Mouse (Mus musculus): ENCODE measurements at regions not wholly inside any gene's neighbourhood (a gene's known extent, or its start where the extent isn't known, plus 50 kb on each side); places are given as distances from the start of the nearest gene placed in this dataset.

- H3K27me3 ChIP-seq (replicated peaks), result no peaks in the 10 kb centered on the region
- H3K4me3 ChIP-seq (replicated peaks), result no peak overlapping the region
- no peak for ATAC-seq
- no peak overlapping the region for H3K4me2 ChIP-seq (replicated peaks)
- H3K4me1 ChIP-seq (replicated peaks), result no peaks in the 10 kb centered on the region
- no peaks in the 10 kb centered on the region for H3K9me3 ChIP-seq
- 67% methylated on average over 1 of the region's 1 CpGs for WGBS
- H3K36me3 ChIP-seq, result no peaks in the 10 kb centered on the region
- no peak overlapping the region for H3K27ac ChIP-seq
- H3K9ac ChIP-seq, result no peak overlapping the region
Observed at GRCm38 (mm10) chr6:41225382-41225781, 76.7 kb upstream of the Try4 start.

- WGBS, result 84% methylated on average over 7 of the region's 7 CpGs
- H3K27ac ChIP-seq, result no peak overlapping the region
Observed at GRCm38 (mm10) chr6:41218415-41218814, 83.7 kb upstream of the Try4 start.

DNA sequence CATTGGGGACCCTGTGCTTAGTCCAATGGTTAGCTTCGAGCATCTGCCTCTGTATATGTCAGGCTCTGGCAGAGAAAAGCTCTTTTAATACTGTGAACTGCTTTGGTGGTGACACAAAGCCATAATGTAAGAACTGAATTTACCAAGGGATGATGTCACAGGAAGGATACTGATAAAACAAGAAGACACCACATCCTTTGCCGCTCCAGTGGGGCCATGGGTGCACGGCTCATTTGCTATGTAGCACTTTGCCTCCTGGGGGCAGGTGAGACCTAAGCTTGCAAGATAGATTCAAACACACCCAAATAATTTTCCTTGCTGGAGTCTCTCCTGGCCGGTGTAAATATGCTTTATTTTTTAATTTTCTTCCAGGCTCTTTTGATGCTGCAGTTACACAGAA lies 86.2 kb upstream of the Try4 start:
- no peak overlapping the region for H3K4me2 ChIP-seq (replicated peaks)
- H3K9me3 ChIP-seq, result no peaks in the 10 kb centered on the region
- H3K36me3 ChIP-seq, result no peaks in the 10 kb centered on the region
- no peak overlapping the region for H3K9ac ChIP-seq
- no peak overlapping the region for H3K4me3 ChIP-seq (replicated peaks)
- H3K27ac ChIP-seq, result no peak overlapping the region
- H3K27me3 ChIP-seq (replicated peaks), result no peaks in the 10 kb centered on the region
- no peak for ATAC-seq
- H3K4me1 ChIP-seq (replicated peaks), result no peaks in the 10 kb centered on the region
- WGBS, result 84% methylated on average over 4 of the region's 4 CpGs

More at GRCm38 (mm10) chr6:41218415-41218814, 83.7 kb upstream of the Try4 start:
- Histone ChIP-seq H3K9me3 (no peaks in the 10 kb centered on the region), H3K4me1 (replicated peaks) (no peaks in the 10 kb centered on the region), H3K27me3 (replicated peaks) (no peaks in the 10 kb centered on the region), H3K36me3 (no peaks in the 10 kb centered on the region), H3K9ac (no peak overlapping the region), H3K4me2 (replicated peaks) (no peak overlapping the region), H3K4me3 (replicated peaks) (no peak overlapping the region)
- ATAC-seq, result no peak

DNA sequence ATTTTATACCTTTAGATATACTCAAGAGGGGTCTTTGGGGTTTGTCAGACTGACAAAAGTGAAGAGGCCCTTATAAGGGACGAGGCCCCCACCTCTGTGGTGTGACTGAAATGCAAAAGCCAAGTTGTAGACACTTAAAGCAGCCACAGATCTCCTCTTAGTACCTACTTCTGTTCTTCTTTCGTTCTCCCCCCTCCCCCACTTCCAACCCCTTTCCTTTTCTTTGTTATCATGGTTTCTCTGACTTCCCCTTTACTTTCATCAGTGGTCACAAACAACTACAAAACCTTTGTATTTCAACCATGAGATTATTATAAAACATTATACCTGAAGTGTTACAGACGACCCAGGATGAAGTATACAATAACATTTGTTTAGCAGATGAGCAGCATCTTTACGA lies 96.2 kb upstream of the Try4 start:
- Histone ChIP-seq H3K4me1 (replicated peaks) (no peaks in the 10 kb centered on the region), H3K27ac (no peak overlapping the region), H3K4me3 (replicated peaks) (no peak overlapping the region), H3K9ac (no peak overlapping the region), H3K4me2 (replicated peaks) (no peak overlapping the region), H3K36me3 (no peaks in the 10 kb centered on the region), H3K27me3 (replicated peaks) (no peaks in the 10 kb centered on the region), H3K9me3 (no peaks in the 10 kb centered on the region)
- no peak for ATAC-seq
- WGBS, result 63% methylated on average over 4 of the region's 4 CpGs

GRCm38 (mm10) chr6:41202882-41203281 lies 99.2 kb upstream of the Try4 start:
- no peak for ATAC-seq
- Histone ChIP-seq H3K9me3 (no peaks in the 10 kb centered on the region), H3K27me3 (replicated peaks) (no peaks in the 10 kb centered on the region), H3K4me2 (replicated peaks) (no peak overlapping the region), H3K9ac (no peak overlapping the region), H3K36me3 (no peaks in the 10 kb centered on the region), H3K4me1 (replicated peaks) (no peaks in the 10 kb centered on the region), H3K4me3 (replicated peaks) (no peak overlapping the region), H3K27ac (no peak overlapping the region)
- 86% methylated on average over 1 of the region's 1 CpGs for WGBS

DNA sequence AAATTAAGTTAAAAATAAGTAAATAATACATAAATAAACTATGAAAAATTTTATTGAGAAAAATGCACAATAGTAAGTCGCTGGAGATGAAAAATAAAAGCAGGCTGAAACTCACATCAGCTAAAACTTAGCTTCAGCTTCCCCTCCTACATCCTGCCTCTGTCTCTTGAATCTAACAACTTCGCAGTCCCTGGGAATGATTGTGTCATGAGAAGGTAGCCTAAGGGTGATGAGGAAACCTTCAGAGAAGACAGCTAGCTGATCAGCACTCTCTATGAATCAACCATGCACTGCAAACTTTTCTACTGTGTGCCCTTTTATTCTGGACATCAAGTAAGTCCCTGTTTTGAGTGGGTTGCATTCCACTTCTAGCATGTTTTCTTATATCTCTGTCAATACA lies 99.8 kb upstream of the Try4 start:
- no peak overlapping the region for H3K4me2 ChIP-seq (replicated peaks)
- no peaks in the 10 kb centered on the region for H3K36me3 ChIP-seq
- H3K4me3 ChIP-seq (replicated peaks), result no peak overlapping the region
- H3K27me3 ChIP-seq (replicated peaks), result no peaks in the 10 kb centered on the region
- ATAC-seq, result no peak
- 83% methylated on average over 2 of the region's 2 CpGs for WGBS
- no peak overlapping the region for H3K27ac ChIP-seq
- no peaks in the 10 kb centered on the region for H3K9me3 ChIP-seq
- H3K4me1 ChIP-seq (replicated peaks), result no peaks in the 10 kb centered on the region
- H3K9ac ChIP-seq, result no peak overlapping the region

GRCm38 (mm10) chr6:41194464-41194863 lies 107.6 kb upstream of the Try4 start:
- no peak overlapping the region for H3K4me3 ChIP-seq (replicated peaks)

GRCm38 (mm10) chr6:41191734-41192326 lies 110.2 kb upstream of the Try4 start:
- no peak overlapping the region for H3K4me2 ChIP-seq (replicated peaks)
- no peak overlapping the region for H3K4me3 ChIP-seq (replicated peaks)
- H3K27ac ChIP-seq, result no peak overlapping the region
- 78% methylated on average over 1 of the region's 1 CpGs for WGBS
- no peak for ATAC-seq
- H3K36me3 ChIP-seq, result no peaks in the 10 kb centered on the region
- H3K27me3 ChIP-seq (replicated peaks), result no peaks in the 10 kb centered on the region
- H3K9ac ChIP-seq, result no peak overlapping the region
- H3K9me3 ChIP-seq, result no peaks in the 10 kb centered on the region
- H3K4me1 ChIP-seq (replicated peaks), result no peaks in the 10 kb centered on the region

More at GRCm38 (mm10) chr6:41194464-41194863, 107.6 kb upstream of the Try4 start:
- Histone ChIP-seq H3K4me2 (replicated peaks) (no peak overlapping the region), H3K27me3 (replicated peaks) (no peaks in the 10 kb centered on the region), H3K27ac (no peak overlapping the region), H3K36me3 (no peaks in the 10 kb centered on the region), H3K9ac (no peak overlapping the region), H3K4me1 (replicated peaks) (no peaks in the 10 kb centered on the region), H3K9me3 (no peaks in the 10 kb centered on the region)
- no peak for ATAC-seq
- 37% methylated on average over 1 of the region's 1 CpGs for WGBS

DNA sequence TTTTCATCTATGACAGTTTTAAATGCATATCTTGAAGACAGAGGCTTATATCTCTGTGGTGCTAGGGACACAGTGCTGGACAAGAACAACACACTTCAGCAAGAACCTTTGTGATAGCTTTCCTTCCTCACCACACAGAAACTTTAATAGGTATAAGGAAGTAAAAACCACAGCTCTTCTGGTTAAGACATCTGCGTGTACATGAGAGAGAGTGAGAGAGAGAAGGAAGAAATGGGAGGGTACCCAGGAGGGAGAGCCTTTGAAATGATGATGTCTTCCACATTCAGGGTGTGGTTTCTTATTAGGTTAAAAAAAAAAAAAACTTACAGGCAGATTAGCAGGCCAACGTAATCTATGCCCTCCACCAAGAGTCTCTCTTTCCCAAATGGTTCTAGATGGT lies 113.2 kb upstream of the Try4 start:
- no peak for ATAC-seq

DNA sequence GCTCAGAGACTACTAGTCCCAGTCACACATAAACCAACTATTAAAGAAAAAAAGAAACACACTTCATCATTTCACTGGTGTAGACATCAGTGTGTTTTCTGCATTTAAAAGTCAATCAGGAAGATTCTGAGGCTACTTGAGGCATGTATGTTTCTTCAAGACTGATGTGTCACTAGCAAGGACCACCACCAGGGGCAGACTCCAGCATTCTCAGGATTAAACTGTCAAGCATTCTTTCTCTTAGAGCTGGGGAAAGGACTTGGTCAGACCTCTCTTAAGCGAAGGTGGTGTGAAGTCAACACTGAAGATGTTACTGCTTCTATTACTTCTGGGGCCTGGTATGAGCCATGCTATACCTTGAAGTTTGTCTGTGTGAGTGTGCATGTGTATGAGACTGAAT lies 114.1 kb upstream of the Try4 start:
- Histone ChIP-seq H3K4me3 (replicated peaks) (no peak overlapping the region), H3K4me1 (replicated peaks) (no peaks in the 10 kb centered on the region), H3K27me3 (replicated peaks) (no peaks in the 10 kb centered on the region), H3K27ac (no peak overlapping the region), H3K9ac (no peak overlapping the region), H3K36me3 (no peaks in the 10 kb centered on the region), H3K9me3 (no peaks in the 10 kb centered on the region), H3K4me2 (replicated peaks) (no peak overlapping the region)
- 76% methylated on average over 1 of the region's 1 CpGs for WGBS
- no peak for ATAC-seq

More for the DNA sequence above, 113.2 kb upstream of the Try4 start:
- Histone ChIP-seq H3K4me2 (replicated peaks) (no peak overlapping the region), H3K36me3 (no peaks in the 10 kb centered on the region), H3K27me3 (replicated peaks) (no peaks in the 10 kb centered on the region), H3K9ac (no peak overlapping the region), H3K9me3 (no peaks in the 10 kb centered on the region), H3K27ac (no peak overlapping the region), H3K4me1 (replicated peaks) (no peaks in the 10 kb centered on the region), H3K4me3 (replicated peaks) (no peak overlapping the region)
- WGBS, result 67% methylated on average over 2 of the region's 2 CpGs

- H3K4me1 ChIP-seq (replicated peaks), result no peaks in the 10 kb centered on the region
- no peak overlapping the region for H3K4me2 ChIP-seq (replicated peaks)
- H3K36me3 ChIP-seq, result no peaks in the 10 kb centered on the region
- no peak for ATAC-seq
- H3K9ac ChIP-seq, result no peak overlapping the region
- H3K27ac ChIP-seq, result no peak overlapping the region
- H3K9me3 ChIP-seq, result no peaks in the 10 kb centered on the region
- 82% methylated on average over 7 of the region's 7 CpGs for WGBS
- no peaks in the 10 kb centered on the region for H3K27me3 ChIP-seq (replicated peaks)
- no peak overlapping the region for H3K4me3 ChIP-seq (replicated peaks)
Observed at GRCm38 (mm10) chr6:41178896-41179295, 123.2 kb upstream of the Try4 start.

DNA sequence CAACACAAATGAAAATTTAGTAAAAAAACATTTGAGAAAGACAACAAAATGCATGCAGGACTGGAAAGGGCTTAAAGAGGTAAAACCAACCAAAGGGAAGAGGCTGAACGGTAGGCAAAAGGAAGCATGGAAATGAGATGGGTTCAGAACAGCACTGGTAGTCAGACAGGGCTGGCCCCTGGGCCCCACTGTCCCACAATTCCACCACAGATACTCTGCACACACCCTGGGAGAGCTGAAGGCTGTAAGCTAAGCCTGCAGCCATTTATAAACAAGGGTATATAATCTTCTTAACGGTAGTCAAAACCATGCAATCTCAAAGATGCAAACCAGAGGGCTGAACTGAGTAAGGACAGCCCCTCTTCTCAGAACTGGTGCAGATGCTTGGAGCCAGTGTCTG lies 124.0 kb upstream of the Try4 start:
- ATAC-seq, result no peak
- Histone ChIP-seq H3K4me2 (replicated peaks) (no peak overlapping the region), H3K36me3 (no peaks in the 10 kb centered on the region), H3K4me1 (replicated peaks) (no peaks in the 10 kb centered on the region), H3K9ac (no peak overlapping the region), H3K4me3 (replicated peaks) (no peak overlapping the region), H3K27me3 (replicated peaks) (no peaks in the 10 kb centered on the region), H3K27ac (no peak overlapping the region), H3K9me3 (no peaks in the 10 kb centered on the region)
- 54% methylated on average over 2 of the region's 2 CpGs for whole genome bisulfite sequencing

DNA sequence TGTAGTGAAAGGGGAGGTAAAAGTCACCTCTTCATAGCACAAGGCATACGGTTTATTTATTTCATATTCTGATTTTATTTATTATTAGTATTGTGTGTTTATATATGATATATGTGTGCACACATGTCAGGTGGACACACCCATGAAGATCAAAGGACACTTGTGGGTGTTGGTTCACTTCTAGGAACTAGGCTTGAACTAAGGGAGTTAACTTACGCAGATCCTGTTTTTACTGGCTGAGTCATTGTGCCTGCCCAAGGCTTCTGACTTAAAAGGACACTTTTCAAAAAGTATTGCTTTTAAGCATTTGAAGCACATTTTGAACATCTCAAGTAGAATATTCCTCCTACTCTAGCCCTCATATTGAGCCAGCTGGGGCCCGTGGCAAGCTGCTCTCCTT lies 124.9 kb upstream of the Try4 start:
- no peak overlapping the region for H3K4me3 ChIP-seq (replicated peaks)
- WGBS, result 91% methylated on average over 3 of the region's 3 CpGs
- no peaks in the 10 kb centered on the region for H3K9me3 ChIP-seq
- H3K27ac ChIP-seq, result no peak overlapping the region
- no peaks in the 10 kb centered on the region for H3K4me1 ChIP-seq (replicated peaks)
- H3K9ac ChIP-seq, result no peak overlapping the region
- no peaks in the 10 kb centered on the region for H3K36me3 ChIP-seq
- H3K27me3 ChIP-seq (replicated peaks), result no peaks in the 10 kb centered on the region
- ATAC-seq, result no peak
- no peak overlapping the region for H3K4me2 ChIP-seq (replicated peaks)
